Mouse (Mus musculus): Measurements from ENCODE around the gene Cyp4f13. TPM values are rescaled to one million over a fixed set of nuclear protein-coding genes. Genes with fewer than 3 reads are reported as not detected.

Gene Cyp4f13
- 0.19 and 0.49 TPM in 2 replicates for polyA plus RNA-seq (2012)

DNA sequence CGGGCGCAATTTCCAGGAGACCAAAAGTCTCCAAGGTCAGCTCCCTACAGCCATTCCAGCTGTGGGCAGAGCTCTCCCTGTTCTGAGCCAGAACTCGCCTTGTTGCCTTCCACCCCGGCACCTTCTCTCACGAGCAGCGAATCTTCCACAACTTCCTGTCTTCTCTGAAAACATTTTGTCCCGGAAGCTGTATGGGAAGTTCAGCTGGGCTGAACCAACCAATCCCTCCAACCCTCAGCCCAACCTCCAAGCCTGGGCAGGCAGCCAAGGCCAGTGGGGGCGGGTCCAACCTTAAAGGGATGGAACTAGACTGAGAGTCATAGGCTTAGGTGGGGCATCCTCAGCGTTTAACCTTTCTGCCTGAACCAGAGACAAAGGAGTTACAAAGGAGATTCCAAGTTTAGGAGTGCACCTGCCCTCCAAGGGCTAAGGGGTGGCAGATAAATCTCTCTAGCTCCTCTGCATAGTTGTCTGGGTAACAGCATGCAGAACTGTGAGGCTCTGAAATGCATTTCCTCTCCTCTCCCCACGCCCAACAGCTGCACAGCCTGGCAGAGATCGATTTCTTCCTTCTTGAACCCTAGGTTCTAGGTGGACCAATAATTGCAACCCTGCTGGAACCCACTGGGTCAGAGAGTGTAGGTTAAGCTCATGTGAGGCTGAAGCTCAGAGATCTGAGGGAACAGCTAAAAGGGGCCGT lies at the start of gene Cyp4f13:
Cyp4f13 (minus strand) TSS at position 188 of the 700 bp plus-strand sequence.
- Histone ChIP-seq H3K36me3 (ENCODE audit: control insufficient read depth) (no peaks in the 10 kb centered on the region), H3K4me3 (replicated peaks) (peak within 1 kb of the TSS; percentile 62), H3K9me3 (ENCODE audit: control insufficient read depth, low read length) (no peaks in the 10 kb centered on the region), H3K4me1 (ENCODE audit: control insufficient read depth) (peaks cover 16% of the 10 kb centered on the region), H3K27me3 (ENCODE audit: control insufficient read depth) (no peaks in the 10 kb centered on the region)
- no peak for TF ChIP-seq GATA1 (IDR thresholded peaks at IDR 0.05; ENCODE audit: low read length)
- TF ChIP-seq TAL1 (IDR thresholded peaks at IDR 0.05; ENCODE audit: low read length): no peak

DNA sequence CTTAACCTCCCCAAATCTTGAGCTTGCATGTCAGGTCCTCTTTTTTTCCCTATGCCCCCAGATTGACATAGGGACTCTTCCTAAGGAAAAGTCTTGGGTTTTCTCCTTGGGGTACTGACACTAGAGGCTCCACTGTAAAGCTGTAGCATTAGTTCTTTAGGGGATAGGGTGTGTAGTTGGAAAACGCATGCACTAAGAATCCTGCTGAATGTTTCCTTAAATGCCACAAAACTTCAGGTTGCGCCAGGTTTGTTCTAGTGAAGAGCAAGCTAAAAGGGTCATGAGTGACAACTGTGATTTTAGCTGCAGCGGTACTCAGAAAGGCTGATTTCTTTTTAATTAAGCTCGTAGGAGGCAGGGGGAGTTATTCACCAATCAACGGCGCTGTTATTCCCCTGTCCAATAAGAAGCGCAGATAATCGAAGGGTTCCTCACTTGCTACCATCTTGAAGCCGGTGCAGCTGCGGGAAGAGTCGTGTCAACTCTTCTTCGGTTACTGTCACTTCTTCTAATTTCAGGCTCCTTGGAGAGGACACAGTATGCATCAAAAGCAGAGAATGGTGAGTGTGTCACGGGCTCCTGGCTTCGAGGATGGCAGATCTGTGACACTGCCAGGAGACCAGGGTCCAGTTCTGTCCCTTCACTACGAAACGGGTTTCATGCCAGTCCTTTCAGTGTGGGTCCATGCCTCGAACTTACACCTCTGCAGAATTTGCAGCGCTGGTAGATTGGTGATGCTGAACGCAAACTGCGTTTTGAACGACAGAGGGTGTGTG lies 45.7 kb upstream of the Cyp4f13 start, which contains the start of gene Zfp952:
Zfp952 (plus strand) TSS at position 431 of the 776 bp plus-strand sequence.
- H3K4me3 ChIP-seq (replicated peaks): peak within 1 kb of the TSS; percentile 96
- no peaks in the 10 kb centered on the region for H3K27me3 ChIP-seq (ENCODE audit: control insufficient read depth)
- H3K36me3 ChIP-seq (ENCODE audit: control insufficient read depth): no peaks in the 10 kb centered on the region; the same call in 1 of the 2 replicates
- no peaks in the 10 kb centered on the region for H3K9me3 ChIP-seq (ENCODE audit: control insufficient read depth, low read length)
- TF ChIP-seq GATA1 (IDR thresholded peaks at IDR 0.05; ENCODE audit: low read length): no peak
- TF ChIP-seq TAL1 (IDR thresholded peaks at IDR 0.05; ENCODE audit: low read length): no peak
- H3K4me1 ChIP-seq (ENCODE audit: control insufficient read depth): peaks cover 16% of the 10 kb centered on the region

DNA sequence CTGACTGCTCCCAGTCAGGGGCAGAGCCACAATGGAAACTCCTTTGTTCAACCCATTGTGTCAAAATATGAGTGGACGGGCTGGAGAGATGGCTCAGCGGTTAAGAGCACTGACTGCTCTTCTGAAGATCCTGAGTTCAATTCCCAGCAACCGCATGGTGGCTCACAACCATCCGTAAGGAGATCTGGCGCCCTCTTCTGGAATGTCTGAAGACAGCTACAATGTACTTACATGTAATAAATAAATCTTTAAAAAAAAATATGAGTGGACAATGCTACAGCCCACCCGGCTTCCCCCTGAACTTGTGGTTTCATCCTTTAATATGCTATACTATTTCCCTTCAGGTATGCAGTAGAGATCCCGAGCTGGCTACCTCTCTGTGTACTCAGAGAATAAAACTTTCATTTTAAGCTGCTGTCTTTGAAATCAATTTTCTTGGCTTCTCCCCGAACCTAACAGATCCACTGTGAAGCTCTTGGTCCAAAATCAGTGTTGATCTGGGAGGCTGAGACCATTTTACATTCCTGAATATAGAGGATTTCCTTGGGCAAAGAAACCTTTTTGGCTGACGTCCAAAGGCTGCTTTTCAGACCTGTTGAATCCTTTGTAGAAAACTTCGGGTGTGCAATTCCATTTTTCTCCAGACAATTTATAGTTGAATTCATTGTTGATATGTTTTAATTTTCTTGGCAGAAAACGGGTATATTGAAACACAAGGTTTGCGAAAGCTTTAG lies 44.9 kb upstream of the Cyp4f13 start:
- TF ChIP-seq TAL1 (IDR thresholded peaks at IDR 0.05; ENCODE audit: low read length) (no peak), GATA1 (IDR thresholded peaks at IDR 0.05; ENCODE audit: low read length) (no peak)
- Histone ChIP-seq H3K9me3 (ENCODE audit: control insufficient read depth, low read length) (no peaks in the 10 kb centered on the region), H3K4me1 (ENCODE audit: control insufficient read depth) (peaks cover 16% of the 10 kb centered on the region), H3K27me3 (ENCODE audit: control insufficient read depth) (no peaks in the 10 kb centered on the region), H3K36me3 (ENCODE audit: control insufficient read depth) (no peaks in the 10 kb centered on the region; the same call in 1 of the 2 replicates), H3K4me3 (replicated peaks) (peak overlapping the region; percentile 96)

DNA sequence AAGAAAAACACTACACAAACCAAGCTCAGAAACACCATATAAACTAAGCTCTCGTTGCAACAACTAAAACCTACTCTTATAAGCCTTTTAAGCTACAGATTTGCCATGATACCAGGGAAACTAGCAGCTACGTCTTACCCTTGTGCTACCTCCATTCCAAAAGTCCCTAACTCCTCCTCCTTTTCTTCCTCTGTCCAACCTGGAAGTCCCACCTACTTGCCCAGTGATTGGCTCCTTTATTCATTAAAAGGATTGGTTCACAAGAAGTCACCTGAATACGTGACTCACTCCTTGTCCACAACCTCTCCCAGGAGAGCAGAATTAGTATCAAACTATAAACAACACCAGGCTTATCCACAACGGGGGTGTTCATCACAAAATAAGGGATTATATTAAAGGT lies 39.1 kb upstream of the Cyp4f13 start:
- Histone ChIP-seq H3K27me3 (ENCODE audit: control insufficient read depth) (no peaks in the 10 kb centered on the region), H3K9me3 (ENCODE audit: control insufficient read depth, low read length) (no peaks in the 10 kb centered on the region; the same call in 1 of the 2 replicates), H3K36me3 (ENCODE audit: control insufficient read depth) (peaks cover 4% of the 10 kb centered on the region), H3K4me1 (ENCODE audit: control insufficient read depth) (no peaks in the 10 kb centered on the region), H3K4me3 (replicated peaks) (no peak overlapping the region)
- TF ChIP-seq TAL1 (IDR thresholded peaks at IDR 0.05; ENCODE audit: low read length) (no peak), GATA1 (IDR thresholded peaks at IDR 0.05; ENCODE audit: low read length) (no peak)

DNA sequence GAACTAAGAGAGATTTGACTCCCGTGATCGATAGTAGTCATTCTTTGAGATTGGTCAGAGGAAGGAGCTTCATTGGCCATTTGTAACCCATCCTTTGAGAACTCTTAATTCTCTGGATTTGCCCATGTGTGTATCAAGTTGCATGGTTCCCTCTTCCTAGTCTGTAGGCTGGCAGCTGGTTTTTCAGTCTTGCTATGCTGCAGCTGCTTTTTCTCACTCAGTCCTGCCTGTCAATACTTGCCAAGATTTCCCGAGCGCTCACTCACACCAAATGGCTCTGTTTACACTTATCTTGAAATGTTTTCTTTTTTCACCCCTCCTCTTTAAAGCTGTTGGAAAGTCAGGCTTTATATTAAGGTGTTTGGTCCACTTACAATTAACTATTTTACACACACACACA lies 34.2 kb upstream of the Cyp4f13 start:
- H3K27me3 ChIP-seq (ENCODE audit: control insufficient read depth): no peaks in the 10 kb centered on the region
- H3K36me3 ChIP-seq (ENCODE audit: control insufficient read depth): peaks cover 32% of the 10 kb centered on the region
- no peaks in the 10 kb centered on the region for H3K4me1 ChIP-seq (ENCODE audit: control insufficient read depth)
- peaks cover 10% of the 10 kb centered on the region for H3K9me3 ChIP-seq (ENCODE audit: control insufficient read depth, low read length)
- H3K4me3 ChIP-seq (replicated peaks): no peak overlapping the region
- TF ChIP-seq TAL1 (IDR thresholded peaks at IDR 0.05; ENCODE audit: low read length) (no peak), GATA1 (IDR thresholded peaks at IDR 0.05; ENCODE audit: low read length) (no peak)

DNA sequence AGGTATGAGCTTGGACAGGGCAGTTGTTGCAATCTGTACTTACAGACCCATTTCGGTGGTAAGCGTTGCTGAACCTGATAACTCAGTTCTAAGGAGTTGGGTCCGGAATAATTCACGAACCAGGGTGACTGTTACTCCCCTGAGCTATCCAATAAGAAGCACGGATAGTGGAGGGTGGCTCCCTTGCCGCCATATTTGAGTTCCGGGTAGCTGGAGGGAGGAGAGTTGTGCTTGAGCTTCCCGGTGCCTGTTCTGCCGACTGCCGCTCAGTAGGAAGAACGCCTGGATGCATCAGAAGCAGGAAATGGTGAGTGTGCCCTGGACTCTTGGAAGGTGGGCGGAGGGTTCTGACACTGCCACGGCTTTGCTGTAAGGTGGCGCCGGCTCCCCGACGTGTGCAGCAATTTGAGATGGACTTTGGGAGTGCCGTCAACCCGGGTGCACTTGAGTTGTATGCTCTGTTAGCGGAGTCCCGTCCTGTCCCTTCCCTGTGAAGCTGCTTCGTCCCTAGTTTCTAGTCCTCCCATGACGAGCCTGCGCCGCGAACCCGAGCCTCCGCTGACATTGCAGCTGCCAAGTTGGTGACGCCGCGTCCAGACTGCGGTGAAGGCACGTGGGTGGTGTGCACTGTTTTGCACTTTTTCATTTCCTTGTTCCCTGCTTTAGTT lies 18.6 kb upstream of the Cyp4f13 start, which contains the start of gene Zfp472:
Zfp472 (plus strand) TSS at position 192 of the 668 bp plus-strand sequence.
- H3K36me3 ChIP-seq (ENCODE audit: control insufficient read depth): no peaks in the 10 kb centered on the region
- no peaks in the 10 kb centered on the region for H3K27me3 ChIP-seq (ENCODE audit: control insufficient read depth)
- H3K4me1 ChIP-seq (ENCODE audit: control insufficient read depth): peaks cover 24% of the 10 kb centered on the region
- no peak for TF ChIP-seq GATA1 (IDR thresholded peaks at IDR 0.05; ENCODE audit: low read length)
- TF ChIP-seq TAL1 (IDR thresholded peaks at IDR 0.05; ENCODE audit: low read length): no peak
- H3K9me3 ChIP-seq (ENCODE audit: control insufficient read depth, low read length): no peaks in the 10 kb centered on the region
- H3K4me3 ChIP-seq (replicated peaks): peak within 1 kb of the TSS; percentile 70

DNA sequence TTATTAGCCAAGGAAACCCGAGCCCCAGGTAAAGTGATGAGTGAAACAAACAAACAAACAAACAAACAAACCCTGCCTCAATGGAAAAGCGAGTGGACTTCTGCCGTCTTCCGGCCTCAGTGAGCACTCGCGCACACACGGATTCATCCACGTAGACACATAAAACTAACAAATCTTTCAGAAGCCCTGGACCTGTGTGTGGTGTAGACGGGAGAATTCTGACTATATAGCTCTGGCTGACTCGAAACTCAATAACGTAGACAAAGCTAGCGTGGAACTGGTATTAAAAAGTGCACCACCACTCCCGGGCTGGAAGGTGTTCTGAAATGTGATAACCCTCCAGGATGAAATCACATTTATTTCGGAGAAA lies 18.0 kb upstream of the Cyp4f13 start:
- TF ChIP-seq GATA1 (IDR thresholded peaks at IDR 0.05; ENCODE audit: low read length): no peak
- TF ChIP-seq TAL1 (IDR thresholded peaks at IDR 0.05; ENCODE audit: low read length): no peak
- no peaks in the 10 kb centered on the region for H3K9me3 ChIP-seq (ENCODE audit: control insufficient read depth, low read length)
- H3K36me3 ChIP-seq (ENCODE audit: control insufficient read depth): no peaks in the 10 kb centered on the region
- peaks cover 24% of the 10 kb centered on the region for H3K4me1 ChIP-seq (ENCODE audit: control insufficient read depth)
- H3K4me3 ChIP-seq (replicated peaks): peak overlapping the region; percentile 70
- no peaks in the 10 kb centered on the region for H3K27me3 ChIP-seq (ENCODE audit: control insufficient read depth)

DNA sequence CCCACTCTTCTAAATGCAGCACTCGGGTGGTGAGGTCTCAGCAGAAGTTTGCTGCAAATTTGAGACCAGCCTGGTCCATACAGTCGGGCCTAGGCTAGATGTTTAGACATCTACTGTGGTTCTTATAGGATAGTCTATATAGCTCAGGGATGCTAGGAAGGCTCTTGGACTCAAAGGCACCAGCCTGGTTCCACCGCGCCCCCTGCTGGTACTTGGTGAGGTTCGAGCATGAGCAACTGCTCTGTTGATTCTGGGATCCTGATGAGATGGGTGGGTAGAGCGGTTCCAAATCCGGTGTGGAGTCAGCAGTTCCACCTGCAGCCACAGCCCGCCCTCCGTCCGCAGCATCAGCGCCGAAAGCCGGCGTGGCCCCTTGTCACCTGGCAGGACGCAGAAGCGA lies 4.2 kb upstream of the Cyp4f13 start:
- Histone ChIP-seq H3K4me3 (replicated peaks) (no peak overlapping the region), H3K9me3 (ENCODE audit: control insufficient read depth, low read length) (no peaks in the 10 kb centered on the region), H3K27me3 (ENCODE audit: control insufficient read depth) (no peaks in the 10 kb centered on the region), H3K4me1 (ENCODE audit: control insufficient read depth) (peaks cover 13% of the 10 kb centered on the region), H3K36me3 (ENCODE audit: control insufficient read depth) (no peaks in the 10 kb centered on the region)
- TF ChIP-seq TAL1 (IDR thresholded peaks at IDR 0.05; ENCODE audit: low read length): no peak
- TF ChIP-seq GATA1 (IDR thresholded peaks at IDR 0.05; ENCODE audit: low read length): no peak

All from erythroblast, embryonic 14.5 days (primary cell).